Mouse (Mus musculus) thymus, postnatal 14 days (tissue): ENCODE measurements around the gene Kalrn.
A peak's percentile ranks its signal among the peaks of the same experiment; 100 is the strongest.

Source experiments
- DNase-seq: peaks from one replicate; pipeline ENCODE4 v3.0.0; 2021

Gene Kalrn

GRCm38 (mm10) chr16:33923758-33924157, 649.6 kb downstream of the Kalrn start:
- no peak for DNase-seq

DNA sequence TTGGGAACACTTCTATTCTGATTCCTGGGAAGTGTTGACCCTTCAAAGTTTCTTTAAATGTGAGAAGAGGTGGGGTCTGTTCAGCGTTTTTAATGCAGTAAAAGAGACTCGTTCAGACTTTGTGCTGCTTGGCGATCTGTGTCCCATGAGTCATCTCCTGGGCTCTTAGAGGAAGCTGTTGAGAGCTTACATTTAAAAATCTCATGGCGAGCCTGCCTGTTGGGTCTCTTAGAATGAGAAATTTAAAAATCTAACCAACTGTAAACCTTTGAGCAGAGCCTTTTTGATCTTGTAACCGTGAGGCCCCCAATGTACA, 650.4 kb downstream of the Kalrn start:
- DNase-seq, result no peak

DNA sequence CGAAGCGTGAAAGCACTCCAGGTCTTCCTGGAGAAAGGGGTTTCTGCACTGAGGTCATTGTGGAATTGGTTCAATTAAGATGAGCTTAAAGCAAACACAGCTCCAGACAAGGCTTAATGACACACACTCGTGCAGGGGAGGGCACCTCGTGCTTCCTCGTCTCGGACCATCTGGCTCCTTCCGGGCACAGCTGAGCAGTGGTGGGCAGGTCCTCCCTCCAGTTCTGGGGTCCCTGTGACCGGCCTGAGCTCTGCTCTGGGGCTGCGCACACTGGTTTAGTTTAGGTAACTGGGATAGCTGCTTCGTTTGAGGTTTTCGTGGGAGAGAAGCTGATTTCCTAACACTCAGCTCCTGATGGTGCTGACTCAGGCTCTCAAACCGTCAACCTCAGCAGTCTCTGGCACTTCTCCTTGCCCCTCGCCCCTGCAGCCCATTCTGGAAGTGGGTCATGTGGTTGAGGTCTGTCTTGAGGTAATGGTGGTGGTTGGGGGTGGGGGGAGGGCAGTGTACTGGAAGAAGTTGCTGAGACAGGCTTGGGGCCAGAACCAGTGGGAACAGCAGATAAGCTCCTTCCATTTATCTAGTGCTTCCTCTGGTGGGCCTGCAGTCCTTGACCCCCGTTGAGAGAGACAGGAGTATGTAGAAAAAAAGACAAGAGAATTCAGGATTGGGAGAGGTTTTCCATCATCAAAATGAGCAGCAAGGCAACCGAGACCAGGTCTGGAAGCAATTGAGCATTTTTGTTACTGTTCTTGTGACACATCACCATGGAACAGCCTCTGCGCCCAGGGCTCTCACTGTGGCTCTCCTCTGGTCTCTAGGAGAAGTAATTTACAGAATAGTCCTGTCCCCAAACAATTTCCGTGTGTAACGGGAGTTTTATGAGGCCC, 651.0 kb downstream of the Kalrn start:
- peak; percentile 44 for DNase-seq

DNA sequence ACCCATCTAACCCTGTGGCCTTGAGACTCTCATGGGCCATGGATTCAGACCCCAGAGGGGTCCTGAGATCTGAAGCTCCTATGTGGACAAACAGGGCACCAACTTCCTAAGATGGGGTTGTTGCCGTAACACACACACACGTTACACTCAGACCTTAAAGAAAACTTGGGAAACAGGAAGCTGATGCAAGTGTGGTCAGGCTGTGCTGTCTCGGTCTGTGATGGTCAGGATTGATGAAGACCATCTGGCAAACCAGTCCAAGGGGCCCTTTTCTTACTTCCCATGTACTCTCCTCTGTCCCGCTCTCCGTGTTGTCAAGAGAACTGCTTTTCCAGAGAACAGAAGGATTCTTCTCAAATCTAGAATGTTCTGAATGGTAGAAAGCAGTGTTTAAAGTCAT, 651.8 kb downstream of the Kalrn start:
- DNase-seq, result no peak
